Mouse (Mus musculus) layer of hippocampus, postnatal 14 days (tissue): Measurements from ENCODE around the gene Pax2. TPM values are rescaled to one million over a fixed set of nuclear protein-coding genes. Genes with fewer than 3 reads are reported as not detected.
A peak's percentile ranks its signal among the peaks of the same experiment; 100 is the strongest.
"Not testable (repeated sequence)": the region's sequence is repeated elsewhere in the genome, so short reads cannot be mapped to it uniquely, and the experiment has no call there.

Experiments
- DNase-seq, 2 experiments: peaks; one replicate each; pipeline ENCODE4 v3.0.0; 2021 to 2022; ENCODE audit warnings: low spot score in 2 of 2, mixed read lengths in 1 of 2
- total RNA-seq, 2 experiments: library from RNA; stranded (reverse); gene quantifications; 2 replicates each; pipeline ENCODE4 v1.2.3; 2021

Gene Pax2
- total RNA-seq, 2 experiments from 2014 or later = 0.24 to 0.28 TPM

DNA sequence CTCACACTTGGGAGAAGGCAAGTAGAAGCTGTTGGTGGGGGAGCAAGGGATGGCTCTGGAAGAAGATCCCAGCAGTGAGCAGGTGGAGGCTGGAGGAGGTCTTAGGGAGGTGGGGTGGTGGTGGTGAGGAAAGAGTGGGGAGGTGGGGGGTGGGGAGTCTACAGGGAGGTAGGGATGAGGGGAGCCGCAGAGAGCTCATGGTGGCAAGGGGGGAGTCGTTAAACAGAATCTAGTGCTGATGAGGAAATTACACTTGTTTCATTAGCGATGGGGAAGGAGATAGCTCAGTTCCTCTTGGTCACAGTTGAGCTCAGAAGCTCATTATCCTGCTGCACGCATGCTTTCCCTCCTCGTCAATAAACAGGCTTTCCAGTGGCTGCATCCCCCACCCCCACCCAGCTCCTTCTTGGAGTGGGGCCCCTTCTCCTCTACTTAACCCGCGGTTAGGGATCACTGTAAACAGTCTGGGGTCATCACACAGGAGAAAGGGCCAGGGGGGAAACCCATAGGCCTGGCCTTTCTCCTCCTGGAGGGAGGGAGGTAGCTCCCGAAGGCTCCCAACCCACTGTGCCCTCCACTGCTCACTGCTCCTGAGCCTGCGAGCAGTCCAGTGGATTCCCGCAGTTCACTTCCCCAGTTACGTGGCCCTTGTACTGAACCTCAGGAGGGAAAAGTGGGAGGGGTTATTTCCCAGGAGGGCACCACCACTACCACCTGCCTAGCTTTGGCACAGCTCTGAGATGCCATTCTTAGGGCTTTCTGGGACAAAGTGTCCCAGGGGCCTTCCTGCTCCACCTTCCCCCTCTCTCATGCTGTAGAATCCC, 78.6 kb downstream of the Pax2 start:
- no peak for DNase-seq

DNA sequence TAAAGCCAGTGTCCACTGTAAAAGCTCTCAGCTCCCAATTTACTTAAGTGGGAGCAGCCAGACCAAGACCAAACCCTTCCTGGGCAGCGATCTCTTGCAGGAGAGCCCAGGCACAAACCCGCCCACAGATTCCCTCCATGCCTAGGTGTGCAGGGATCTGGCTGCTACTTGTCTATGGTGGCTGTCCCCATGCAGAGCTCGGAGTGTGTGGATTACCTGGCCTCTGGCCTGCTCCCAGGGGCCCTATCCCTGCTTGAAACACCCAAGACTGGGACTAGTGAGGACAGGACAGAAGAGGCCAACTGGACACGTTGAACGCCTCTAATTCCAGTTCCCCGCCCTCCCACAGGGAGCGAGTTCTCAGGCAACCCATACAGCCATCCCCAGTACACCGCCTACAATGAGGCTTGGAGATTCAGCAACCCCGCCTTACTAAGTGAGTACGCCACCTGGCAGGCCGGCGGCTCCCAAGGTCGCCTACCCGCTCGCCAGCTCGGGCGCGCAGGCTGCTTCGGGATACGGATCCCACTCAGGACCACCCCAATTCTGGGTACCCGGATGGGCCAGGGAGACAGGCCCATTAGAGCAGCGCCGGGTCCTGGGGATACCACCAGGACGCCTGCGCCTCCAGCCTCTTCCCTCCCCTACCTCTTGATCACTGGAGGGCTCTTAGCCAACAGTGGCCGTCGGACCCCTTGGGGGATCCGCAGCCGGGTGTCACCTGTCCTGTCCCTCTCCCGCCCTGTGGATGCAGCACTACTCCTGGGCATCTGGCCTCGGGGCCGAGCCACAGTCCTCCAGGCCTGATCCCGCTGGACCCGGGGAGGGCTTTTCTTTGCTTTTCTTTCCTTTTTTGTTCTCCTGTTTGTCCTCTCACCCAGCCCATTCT, 79.4 kb downstream of the Pax2 start:
- DNase-seq = no peak

DNA sequence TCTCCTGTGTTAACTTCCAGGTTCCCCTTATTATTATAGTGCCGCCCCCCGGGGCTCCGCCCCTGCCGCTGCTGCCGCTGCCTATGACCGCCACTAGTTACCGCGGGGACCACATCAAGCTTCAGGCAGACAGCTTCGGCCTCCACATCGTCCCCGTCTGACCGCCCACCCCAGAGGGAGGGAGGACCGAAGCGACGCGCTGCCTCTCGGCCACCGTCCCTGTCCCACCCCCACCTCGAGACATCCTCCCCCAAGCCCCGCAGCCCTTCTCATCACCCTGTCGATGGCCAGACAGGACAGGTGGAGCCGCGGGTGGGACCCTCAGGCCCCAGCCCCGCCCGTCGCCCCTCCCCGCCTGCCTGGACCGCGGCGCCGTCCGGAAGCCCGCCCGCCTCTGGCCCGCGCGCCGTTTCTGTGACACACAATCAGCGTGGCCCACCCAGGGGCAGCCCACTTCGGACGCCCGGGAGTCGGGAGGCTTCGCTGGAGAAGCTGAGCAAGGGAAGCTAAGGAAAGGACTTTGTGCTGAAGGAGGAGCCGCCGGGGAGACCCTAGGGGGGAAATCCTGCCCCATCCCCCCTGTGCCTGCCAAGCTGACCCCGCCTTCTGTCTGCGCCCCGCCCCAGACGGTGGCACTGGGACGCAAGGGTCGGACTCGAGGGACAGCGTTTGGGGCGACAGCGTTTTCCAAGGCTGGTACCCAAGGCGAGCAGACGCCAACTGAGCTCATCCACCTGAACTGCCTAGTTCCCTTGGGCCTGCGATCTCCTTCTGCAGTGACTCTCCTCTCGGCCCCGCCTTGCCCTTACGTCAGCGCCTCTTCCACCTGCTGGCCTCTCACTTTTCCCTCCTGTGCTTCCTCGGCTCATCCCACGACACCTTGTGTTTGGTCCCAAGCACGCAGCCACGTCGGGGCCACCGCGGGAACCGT, 80.4 kb downstream of the Pax2 start:
- DNase-seq = no peak

DNA sequence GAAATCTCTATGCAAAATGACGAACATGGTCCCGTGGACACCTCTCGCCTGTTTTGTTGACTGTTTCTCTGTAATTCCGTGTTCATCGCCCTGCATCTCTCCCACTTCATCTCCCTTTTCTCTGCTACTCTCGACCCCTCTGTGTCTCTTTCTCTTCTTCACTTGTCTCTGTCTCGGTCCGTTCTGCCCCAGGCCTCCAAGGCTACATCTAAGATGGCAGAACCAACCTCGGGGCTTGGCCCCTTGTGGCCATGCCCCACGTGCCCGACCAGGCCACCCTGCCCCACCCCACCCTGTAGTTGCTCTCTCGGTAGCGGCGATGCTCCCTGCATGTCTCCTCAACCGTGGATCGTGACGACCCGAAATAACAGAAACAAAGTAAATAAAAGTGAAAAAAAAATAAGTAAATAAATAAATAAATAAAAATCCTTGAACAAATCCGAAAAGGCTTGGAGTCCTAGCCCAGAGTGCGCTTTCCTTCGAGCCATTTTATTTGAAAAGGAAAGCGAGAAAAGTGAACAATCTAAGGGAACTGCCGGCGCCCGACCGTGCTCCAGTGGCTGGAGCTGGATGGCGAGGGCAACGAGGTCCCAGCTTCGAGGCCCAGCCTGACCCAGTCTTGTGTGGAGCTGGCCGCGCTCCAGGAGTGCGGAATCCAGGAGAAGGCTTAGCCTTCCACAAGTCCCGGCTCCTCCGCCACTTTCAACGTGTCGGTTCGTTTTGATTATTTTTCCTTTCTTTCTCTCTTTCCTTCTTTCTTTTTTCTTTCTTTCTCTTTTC, 81.8 kb downstream of the Pax2 start:
- no peak for DNase-seq

DNA sequence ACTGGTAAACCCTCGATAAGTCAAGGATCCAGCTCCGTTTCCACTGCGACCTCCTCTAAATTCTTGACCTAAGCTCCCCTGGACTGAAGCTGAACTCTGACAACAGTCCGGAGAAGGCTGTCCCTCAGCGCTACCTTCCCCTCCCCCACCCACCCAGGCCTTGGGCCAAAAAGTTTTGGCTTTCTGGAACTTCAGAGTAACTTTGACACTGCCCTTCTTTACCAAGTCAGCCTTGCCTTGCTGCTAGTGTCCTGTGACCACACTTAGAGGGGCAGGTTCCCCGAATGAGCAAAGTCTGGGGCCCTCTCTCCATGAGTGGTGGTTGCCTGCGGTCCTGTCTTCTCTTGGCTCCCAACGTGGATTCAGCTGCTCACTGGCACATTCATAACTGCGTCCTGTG, 82.5 kb downstream of the Pax2 start:
- no peak for DNase-seq

DNA sequence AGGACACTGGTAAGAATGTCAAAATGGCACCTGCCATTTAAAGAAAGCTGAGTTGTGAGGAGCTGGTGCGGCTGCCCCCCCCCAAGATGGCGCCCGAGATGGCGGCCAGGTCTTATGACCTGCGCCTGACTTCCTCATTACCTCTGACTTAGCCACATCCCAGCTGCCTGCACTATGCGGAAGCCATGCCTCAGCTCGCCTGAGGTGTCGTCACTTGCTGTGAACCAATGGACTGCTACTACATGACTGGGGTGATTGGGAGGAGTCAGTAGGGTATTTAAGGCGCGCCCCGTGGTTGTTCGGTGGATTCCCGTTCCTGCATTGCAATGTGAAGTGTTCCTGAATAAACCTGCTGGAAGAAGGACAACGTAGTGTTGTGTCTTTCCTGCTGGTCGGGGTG, 86.8 kb downstream of the Pax2 start:
- not testable (repeated sequence) for DNase-seq

DNA sequence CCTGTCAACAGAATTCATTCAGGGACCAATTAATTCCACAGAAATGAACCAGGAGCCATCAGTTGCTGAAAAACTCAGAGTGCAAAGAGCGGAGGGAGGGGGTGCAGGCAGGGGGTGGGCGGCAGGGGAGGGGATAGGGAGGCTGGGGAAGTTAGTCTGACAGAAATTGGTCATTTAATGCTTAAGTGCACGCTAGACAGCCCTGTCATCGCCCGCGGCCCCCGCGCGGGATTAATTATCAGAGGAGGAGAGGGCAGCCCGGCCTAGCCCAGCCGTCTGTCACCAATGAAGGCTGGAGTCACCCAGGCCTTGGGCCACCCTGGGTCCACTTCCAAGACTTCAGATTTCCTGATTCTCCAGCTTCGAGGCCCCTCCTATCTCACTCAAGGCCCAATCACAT, 93.6 kb downstream of the Pax2 start:
- DNase-seq = no peak

DNA sequence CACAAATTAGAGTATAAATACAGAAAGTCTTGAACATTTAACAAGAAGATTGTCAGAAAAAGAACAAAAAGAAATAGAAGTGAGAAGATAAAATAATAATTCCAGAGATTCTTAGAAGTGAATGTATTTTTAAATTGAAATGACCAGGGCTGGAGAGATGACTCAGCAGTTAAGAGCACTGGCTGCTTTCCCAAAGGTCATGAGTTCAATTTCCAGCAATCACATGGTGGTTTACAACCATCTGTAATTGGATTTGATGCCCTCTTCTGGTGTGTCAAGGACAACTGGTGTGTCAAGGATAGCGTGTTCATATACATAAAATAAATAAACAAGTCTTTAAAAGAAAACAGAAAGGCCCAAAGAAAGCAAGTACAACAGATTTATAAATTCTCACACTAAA, 102.8 kb downstream of the Pax2 start:
- DNase-seq = no peak

DNA sequence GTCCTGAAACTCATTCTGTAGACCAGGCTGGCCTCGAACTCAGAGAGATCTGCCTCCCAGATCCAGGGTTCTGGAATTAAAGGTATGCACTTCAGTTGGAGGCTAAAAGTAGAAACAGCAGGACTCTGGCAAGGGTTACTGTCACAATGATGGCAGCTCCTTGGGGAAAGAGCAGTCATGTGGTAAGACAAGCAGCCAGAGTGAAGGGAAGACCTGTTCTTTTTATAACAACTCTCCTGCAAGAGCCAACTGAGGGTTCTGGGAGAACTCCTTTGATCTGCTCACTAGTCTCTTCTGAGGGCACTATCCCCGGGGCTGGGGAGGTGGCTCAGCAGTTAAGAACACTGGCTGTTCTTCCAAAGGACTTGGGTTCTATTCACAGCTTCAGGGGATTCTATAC, 112.9 kb downstream of the Pax2 start:
- no peak for DNase-seq

DNA sequence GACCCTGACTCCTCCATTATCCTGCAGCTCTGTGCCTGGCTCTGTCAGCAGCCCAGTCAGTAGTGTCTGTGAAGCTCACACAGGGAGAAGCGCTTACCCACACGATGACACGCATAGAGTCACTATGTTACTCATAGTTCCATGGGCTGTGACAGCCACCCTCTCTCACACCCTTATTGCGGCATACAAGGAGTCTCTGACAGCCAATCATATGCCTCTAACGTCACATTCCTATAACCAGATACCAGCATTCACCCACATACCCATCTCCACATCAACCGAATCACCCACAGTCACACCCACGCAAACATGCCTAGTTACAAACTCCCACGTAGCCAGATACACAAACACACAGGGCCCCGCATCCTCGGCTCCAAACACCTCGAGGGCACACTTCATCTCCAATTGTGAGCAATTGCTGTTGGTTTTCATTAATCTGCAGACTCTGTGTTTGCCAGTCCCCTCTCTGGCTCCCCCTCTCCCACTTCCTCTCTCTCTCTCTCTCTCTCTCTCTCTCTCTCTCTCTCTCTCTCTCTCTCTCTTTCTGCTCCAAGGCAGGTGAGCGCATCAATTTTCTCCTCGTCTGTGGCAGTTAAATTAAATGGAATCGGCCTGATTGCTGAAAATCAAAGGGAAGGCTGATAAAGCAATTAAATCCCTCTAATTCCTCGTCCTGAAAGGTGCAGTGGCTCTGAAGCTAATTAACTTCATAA, 118.5 kb downstream of the Pax2 start:
- DNase-seq = peak in 1 of 2 experiments; percentile 33

DNA sequence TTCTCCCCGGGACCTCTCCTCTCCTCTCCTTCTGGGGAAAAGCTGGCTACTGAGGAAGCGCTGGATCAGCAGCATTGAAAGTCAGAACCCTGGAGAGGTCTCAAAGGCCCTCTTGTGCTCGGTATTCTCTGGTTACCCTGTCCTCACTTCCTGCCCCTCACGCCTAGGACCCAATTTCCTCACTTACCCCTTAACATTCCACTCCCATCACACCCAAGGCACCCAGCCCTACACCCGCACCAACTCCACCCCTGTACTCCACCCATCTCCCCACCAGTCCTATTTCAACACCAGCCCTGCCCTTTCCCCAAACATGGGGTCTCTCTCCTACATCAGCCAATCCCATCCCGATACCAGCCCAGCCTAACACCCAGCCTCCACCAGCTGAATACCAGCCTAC, 119.1 kb downstream of the Pax2 start:
- DNase-seq = no peak

DNA sequence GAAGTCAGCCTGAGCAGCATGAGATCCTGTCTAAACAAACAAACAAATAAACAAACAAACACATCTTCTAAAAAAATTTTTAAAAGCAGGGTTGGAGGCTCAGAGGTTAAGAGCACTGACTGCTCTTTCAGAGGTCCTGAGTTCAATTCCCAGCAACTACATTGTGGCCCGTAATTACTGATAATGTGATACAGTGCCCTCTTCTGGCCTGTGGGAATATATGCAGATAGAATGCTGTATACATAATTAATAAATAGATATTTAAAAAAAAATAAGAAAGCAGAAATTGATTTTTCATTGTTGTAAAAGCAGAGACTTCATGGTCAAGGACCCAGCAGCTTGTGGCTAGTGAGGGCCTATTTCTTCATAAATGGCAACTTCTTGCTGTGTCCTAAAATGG, 119.9 kb downstream of the Pax2 start:
- no peak for DNase-seq

DNA sequence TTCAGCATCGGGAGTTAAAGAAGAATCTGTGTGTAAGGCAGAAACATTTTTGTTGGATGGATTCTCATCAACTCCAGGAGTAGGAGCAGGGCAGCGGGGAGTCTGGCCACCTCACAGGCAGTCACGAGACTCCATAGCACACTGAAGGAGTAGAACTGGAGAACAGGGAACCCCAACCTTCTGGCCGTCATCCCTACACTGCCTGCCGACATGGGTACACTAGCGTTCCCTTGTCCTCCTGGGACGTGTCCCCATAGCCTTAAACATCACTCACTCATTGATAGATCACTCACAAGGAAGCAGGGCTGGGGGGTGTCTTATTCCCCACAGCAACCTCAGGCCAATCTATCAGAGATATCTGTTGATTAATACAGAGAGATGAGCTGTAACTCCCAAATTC, 120.7 kb downstream of the Pax2 start:
- DNase-seq = no peak

DNA sequence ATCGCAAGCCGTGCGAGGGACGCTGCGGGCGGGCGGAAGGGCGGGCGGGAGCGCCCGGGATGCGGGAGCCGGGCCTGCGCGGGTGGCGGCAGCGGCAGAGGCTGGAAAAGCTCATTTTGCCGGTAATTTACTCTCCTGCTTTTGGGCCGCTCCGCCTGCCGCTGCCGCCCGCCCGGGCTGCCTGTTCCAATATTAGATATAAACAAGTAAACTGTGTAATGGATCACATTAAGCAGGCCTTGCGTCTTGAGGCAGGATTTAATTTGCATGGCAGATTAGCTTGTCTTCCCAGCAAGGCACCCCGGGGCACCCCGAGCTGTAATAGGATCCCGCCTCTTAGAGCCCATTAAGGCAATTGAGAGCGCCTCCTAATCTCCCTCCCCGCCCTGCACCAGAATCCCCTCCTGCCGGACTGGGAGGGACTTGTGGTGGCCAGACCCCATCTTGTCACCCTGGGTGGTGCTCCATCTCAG, 126.7 kb downstream of the Pax2 start:
- DNase-seq = peak in 1 of 2 experiments; percentile 22

DNA sequence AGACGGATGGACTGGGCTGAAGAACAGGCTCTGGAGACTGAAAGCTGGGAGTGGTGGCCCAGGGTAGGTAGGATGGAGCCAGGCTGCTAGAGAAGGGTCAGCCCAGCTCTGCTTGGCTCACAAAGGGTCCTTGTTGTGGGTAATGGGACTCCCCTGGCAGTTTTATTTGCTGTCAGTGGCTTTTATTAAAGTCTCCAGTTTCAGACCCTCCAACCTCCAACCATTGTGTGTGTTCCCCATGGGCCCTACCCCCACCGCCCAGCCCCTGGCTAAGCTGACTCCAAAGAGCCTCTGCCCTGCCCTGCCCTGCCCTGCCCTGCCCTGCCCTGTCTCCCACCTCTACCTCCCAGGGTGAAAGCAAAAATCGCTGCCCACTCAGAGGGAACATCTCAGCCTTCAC, 128.5 kb downstream of the Pax2 start:
- DNase-seq = no peak

DNA sequence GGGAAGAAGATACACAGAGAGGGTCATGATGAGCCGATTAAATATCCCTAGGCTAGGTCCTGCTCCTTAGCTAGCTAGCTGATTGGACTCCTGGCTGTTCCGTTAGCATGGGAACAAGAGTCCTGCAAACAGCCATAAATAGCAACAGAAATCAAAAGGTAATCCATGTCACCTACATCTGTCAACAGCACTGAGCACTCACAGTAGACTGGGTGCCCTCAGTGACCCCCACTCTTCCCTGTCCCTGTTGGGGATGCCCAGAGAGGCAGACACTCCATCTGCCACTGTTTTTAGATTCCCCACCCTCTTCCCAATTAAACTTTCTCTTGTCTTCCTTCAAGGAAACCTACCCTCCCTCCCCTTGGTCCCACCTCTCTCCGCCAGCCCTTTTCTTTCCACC, 130.6 kb downstream of the Pax2 start:
- DNase-seq = no peak
